Mouse (Mus musculus) lung, adult 18-20 months (tissue): ENCODE data around the gene Trim27.

ENCODE experiments used
- DNase-seq, 2 experiments: peaks; one replicate each; pipeline ENCODE4 v3.0.0; 2022; ENCODE audit warnings: mixed read lengths in 2 of 2

Gene Trim27

GRCm38 (mm10) chr13:21172241-21173027 lies 6.8 kb upstream of the Trim27 start:
- DNase-seq, result peak; percentile 51 to 64

- DNase-seq, result peak; percentile 87 to 91
These were observed 6.2 kb upstream of the Trim27 start for GRCm38 (mm10) chr13:21173072-21173471.

- no peak for DNase-seq
These were observed 2.5 kb upstream of the Trim27 start for GRCm38 (mm10) chr13:21176733-21177132.

- DNase-seq, result no peak
These were observed 1.6 kb upstream of the Trim27 start for GRCm38 (mm10) chr13:21177657-21178056.

- no peak for DNase-seq
These were observed 881 bp upstream of the Trim27 start for GRCm38 (mm10) chr13:21178364-21178763.

GRCm38 (mm10) chr13:21179724-21180550 lies 692 bp downstream of the Trim27 start:
- peak; percentile 92 to 93 for DNase-seq

- DNase-seq, result peak; percentile 50 to 57
These were observed 1.6 kb downstream of the Trim27 start for GRCm38 (mm10) chr13:21180551-21181530.

- no peak for DNase-seq
These were observed 2.8 kb downstream of the Trim27 start for GRCm38 (mm10) chr13:21181996-21182395.

- no peak for DNase-seq
These were observed 3.8 kb downstream of the Trim27 start for GRCm38 (mm10) chr13:21183066-21183465.

GRCm38 (mm10) chr13:21183661-21184060 lies 4.4 kb downstream of the Trim27 start:
- DNase-seq, result no peak

GRCm38 (mm10) chr13:21185521-21185920 lies 6.3 kb downstream of the Trim27 start:
- DNase-seq, result no peak

- no peak for DNase-seq
These were observed 16.4 kb downstream of the Trim27 start for GRCm38 (mm10) chr13:21195406-21196228.

- DNase-seq, result no peak
These were observed 18.5 kb downstream of the Trim27 start for GRCm38 (mm10) chr13:21197721-21198120.

GRCm38 (mm10) chr13:21198313-21198712 lies 19.1 kb downstream of the Trim27 start:
- DNase-seq, result no peak

- DNase-seq, result peak in 1 of 2 experiments; percentile 14
These were observed 20.1 kb downstream of the Trim27 start for GRCm38 (mm10) chr13:21199046-21200028.

GRCm38 (mm10) chr13:21200043-21200999 lies 21.1 kb downstream of the Trim27 start:
- DNase-seq, result peak; percentile 93 to 94

GRCm38 (mm10) chr13:21215275-21215983 lies 36.2 kb downstream of the Trim27 start:
- DNase-seq, result peak; percentile 20 to 29

- DNase-seq, result no peak
These were observed 37.5 kb downstream of the Trim27 start for GRCm38 (mm10) chr13:21216781-21217180.
